8 mouse cellular contexts compared by ENCODE assay signal in genomic region chr17:25184129-25184691, GRCm38 (mm10). TPM values are rescaled to one million over a fixed set of nuclear protein-coding genes. Genes with fewer than 3 reads are reported as not detected.
DNase-seq lines count a peak whose midpoint lies in the region; ATAC-seq and TF ChIP-seq lines count a peak whose summit lies in the region.

Gene BC003965, plus strand, starts transcription at chr17:25184554.

- ATAC-seq in forebrain, postnatal 0 days: peak; percentile 93
- ATAC-seq in lung, embryonic 15.5 days (ENCODE audit: borderline replicate concordance, extremely low read depth, low FRiP score, low TSS enrichment): peak; percentile 82

- no peaks in the 10 kb centered on the region for H3K9me3 ChIP-seq in MEL (replicated peaks; ENCODE audit: insufficient read depth, low read length)
- H3K9me3 ChIP-seq in forebrain, postnatal 0 days (ENCODE audit: low read length): no peaks in the 10 kb centered on the region
- no peaks in the 10 kb centered on the region for H3K9me3 ChIP-seq in lung, embryonic 15.5 days

- H3K27me3 ChIP-seq in MEL (ENCODE audit: control insufficient read depth in 1 of 2, insufficient read depth in 2 of 2, low read length in 2 of 2): peaks cover 0 to 1% of the 10 kb centered on the region in 2 experiments; a peak in 1 of 4 replicates
- no peaks in the 10 kb centered on the region for H3K27me3 ChIP-seq in cerebellum, adult 2 months (ENCODE audit: control insufficient read depth, insufficient read depth, low read length)
- no peaks in the 10 kb centered on the region for H3K27me3 ChIP-seq in forebrain, postnatal 0 days (ENCODE audit: insufficient read depth, low read length)
- H3K27me3 ChIP-seq in lung, embryonic 15.5 days: no peaks in the 10 kb centered on the region

- under 1% methylated on average over 50 of the region's 50 CpGs for WGBS in cerebellum, adult 2 months
- WGBS in forebrain, postnatal 0 days: under 1% methylated on average over 50 of the region's 50 CpGs
- under 1% methylated on average over 50 of the region's 50 CpGs for WGBS in lung, embryonic 15.5 days

- H3K9ac ChIP-seq in MEL (ENCODE audit: control insufficient read depth, low read depth, low read length, poor library complexity, severe bottlenecking): peak within 1 kb of the TSS; percentile 96
- H3K9ac ChIP-seq in forebrain, postnatal 0 days: peak within 1 kb of the TSS; percentile 85
- peak within 1 kb of the TSS; percentile 75 for H3K9ac ChIP-seq in lung, embryonic 15.5 days

- peak in 1 of 2 experiments; percentile 71; a peak in 2 of 4 replicates for TF ChIP-seq EP300 in MEL (IDR thresholded peaks at IDR 0.05; ENCODE audit: low read depth in 1 of 2, low read length in 2 of 2)

- peaks cover 0 to 11% of the 10 kb centered on the region in 2 experiments; a peak in 2 of 4 replicates for H3K36me3 ChIP-seq in MEL (ENCODE audit: control insufficient read depth in 1 of 2, insufficient read depth in 2 of 2, low read length in 2 of 2)
- no peaks in the 10 kb centered on the region for H3K36me3 ChIP-seq in forebrain, postnatal 0 days (ENCODE audit: insufficient read depth)
- H3K36me3 ChIP-seq in lung, embryonic 15.5 days: no peaks in the 10 kb centered on the region

- H3K79me2 ChIP-seq in MEL (ENCODE audit: control insufficient read depth, insufficient read depth, low read length, poor library complexity): peaks cover 34% of the 10 kb centered on the region

- no peak for TF ChIP-seq RAD21 in MEL (IDR thresholded peaks at IDR 0.05; ENCODE audit: low read depth, low read length)

- no peak for TF ChIP-seq CTCF in MEL (IDR thresholded peaks at IDR 0.05 in 2 of 3, conservative IDR thresholded peaks at IDR 0.05 in 1 of 3; ENCODE audit: control insufficient read depth in 1 of 3, insufficient read depth in 1 of 3, low read depth in 2 of 3, low read length in 3 of 3, poor library complexity in 1 of 3, severe bottlenecking in 1 of 3)
- no peak for TF ChIP-seq CTCF in cerebellum, adult 2 months (IDR thresholded peaks at IDR 0.05; ENCODE audit: borderline replicate concordance, insufficient read depth, low read depth, low read length)
- no peak for TF ChIP-seq CTCF in forebrain, postnatal 0 days (IDR thresholded peaks at IDR 0.05; ENCODE audit: low read depth)

- H3K4me3 ChIP-seq in MEL (ENCODE audit: control insufficient read depth in 1 of 2, insufficient read depth in 1 of 2, low read depth in 2 of 2, low read length in 2 of 2): peak within 1 kb of the TSS; percentile 84 to 87
- H3K4me3 ChIP-seq in cerebellum, adult 2 months (replicated peaks; ENCODE audit: insufficient read depth, low read depth, low read length): peak within 1 kb of the TSS; percentile 81
- H3K4me3 ChIP-seq in forebrain, postnatal 0 days (ENCODE audit: low read depth, low read length): peak within 1 kb of the TSS; percentile 85
- H3K4me3 ChIP-seq in lung, embryonic 15.5 days: peak within 1 kb of the TSS; percentile 69

- peak within 1 kb of the TSS; percentile 91 for H3K4me2 ChIP-seq in forebrain, postnatal 0 days (ENCODE audit: low read depth)
- H3K4me2 ChIP-seq in lung, embryonic 15.5 days: peak within 1 kb of the TSS; percentile 84

- TF ChIP-seq POLR2A in MEL (IDR thresholded peaks at IDR 0.05; ENCODE audit: control insufficient read depth in 1 of 2, insufficient read depth in 1 of 2, low read depth in 1 of 2, low read length in 2 of 2, poor library complexity in 1 of 2): peak; percentile 84 to 99
- TF ChIP-seq POLR2A in cerebellum, adult 2 months (IDR thresholded peaks at IDR 0.05; ENCODE audit: borderline replicate concordance, insufficient read depth, low read length): peak; percentile 98

- peaks cover 4 to 15% of the 10 kb centered on the region in 2 experiments for H3K4me1 ChIP-seq in MEL (ENCODE audit: control insufficient read depth in 1 of 2, insufficient read depth in 2 of 2, low read length in 2 of 2)
- peaks cover 9% of the 10 kb centered on the region; the same call in 1 of the 2 replicates for H3K4me1 ChIP-seq in cerebellum, adult 2 months (ENCODE audit: control insufficient read depth, insufficient read depth, low read length)
- H3K4me1 ChIP-seq in forebrain, postnatal 0 days (ENCODE audit: insufficient read depth): peaks cover 4% of the 10 kb centered on the region
- peaks cover 22% of the 10 kb centered on the region for H3K4me1 ChIP-seq in lung, embryonic 15.5 days

- H3K27ac ChIP-seq in MEL (ENCODE audit: control insufficient read depth, low read depth, low read length): peak within 1 kb of the TSS; percentile 96
- peak within 1 kb of the TSS; percentile 73 for H3K27ac ChIP-seq in cerebellum, adult 2 months (ENCODE audit: insufficient read depth, low read length)
- H3K27ac ChIP-seq in forebrain, postnatal 0 days (ENCODE audit: low read depth, low read length): peak within 1 kb of the TSS; percentile 95
- H3K27ac ChIP-seq in lung, embryonic 15.5 days: peak within 1 kb of the TSS; percentile 92

- peak; percentile 99 for DNase-seq in MEL (ENCODE audit: low read depth, low spot score)
- peak; percentile 98 to 99 for DNase-seq in cerebellum, adult 2 months
- DNase-seq in forebrain, postnatal 0 days: peak; percentile 99
- peak; percentile 97 for DNase-seq in heart, postnatal 4 days
- DNase-seq in layer of hippocampus, adult 8-10 months (ENCODE audit: low spot score in 2 of 2): peak; percentile 97 to 98
- DNase-seq in ovary, adult 18-20 months (ENCODE audit: low spot score): peak; percentile 93
- peak; percentile 99 for DNase-seq in thymus, postnatal 0 days (ENCODE audit: low spot score)

TF ChIP-seq in MEL, 35 proteins besides CTCF, POLR2A, EP300 and RAD21 (continues in another document):
- TF ChIP-seq BHLHE40 (IDR thresholded peaks at IDR 0.05; ENCODE audit: borderline replicate concordance, low read depth, low read length): peak; percentile 84; the same call in 1 of the 2 replicates
- TF ChIP-seq MYC (IDR thresholded peaks at IDR 0.05; ENCODE audit: low read depth, low read length): peak; percentile 100
- peak; percentile 95 for TF ChIP-seq ELF1 (IDR thresholded peaks at IDR 0.05; ENCODE audit: low read depth, low read length)
- TF ChIP-seq JUND (IDR thresholded peaks at IDR 0.05; ENCODE audit: low read depth, low read length): no peak; the same call in 1 of the 2 replicates
- TF ChIP-seq POLR2AphosphoS5 (IDR thresholded peaks at IDR 0.05; ENCODE audit: borderline replicate concordance, low read depth, low read length): no peak
- no peak for TF ChIP-seq MEF2A (IDR thresholded peaks at IDR 0.05; ENCODE audit: extremely low read depth, insufficient replicate concordance, low read depth, low read length, poor library complexity, severe bottlenecking)
- 0 out of 2 replicates have a peak, but pooled peaks have one; percentile 26 for TF ChIP-seq NRF1 (IDR thresholded peaks at IDR 0.05; ENCODE audit: insufficient read depth, low read depth, low read length, poor library complexity, severe bottlenecking)
- peak; percentile 55 for TF ChIP-seq ZC3H11A (IDR thresholded peaks at IDR 0.05; ENCODE audit: low read depth, low read length)
- TF ChIP-seq SIN3A (IDR thresholded peaks at IDR 0.05; ENCODE audit: low read length): peak; percentile 100
- peak; percentile 59; the same call in 1 of the 2 replicates for TF ChIP-seq USF1 (IDR thresholded peaks at IDR 0.05; ENCODE audit: low read depth, low read length)
- no peak; the same call in 1 of the 2 replicates for TF ChIP-seq RCOR1 (IDR thresholded peaks at IDR 0.05; ENCODE audit: low read depth, low read length)
- TF ChIP-seq ZNF384 (IDR thresholded peaks at IDR 0.05; ENCODE audit: low read depth, low read length): no peak
- TF ChIP-seq SMC3 (IDR thresholded peaks at IDR 0.05; ENCODE audit: low read depth, low read length): no peak; the same call in 1 of the 2 replicates
- TF ChIP-seq POLR2AphosphoS2 (IDR thresholded peaks at IDR 0.05; ENCODE audit: low read length): peak; percentile 98
- TF ChIP-seq MAFK (IDR thresholded peaks at IDR 0.05; ENCODE audit: borderline replicate concordance, low read depth, low read length): no peak
- TF ChIP-seq MAX (IDR thresholded peaks at IDR 0.05; ENCODE audit: low read length): peak; percentile 97
- no peak for TF ChIP-seq ZKSCAN1 (IDR thresholded peaks at IDR 0.05; ENCODE audit: low read depth, low read length)
- TF ChIP-seq MAZ (IDR thresholded peaks at IDR 0.05; ENCODE audit: low read depth, low read length): no peak
- TF ChIP-seq MYB (IDR thresholded peaks at IDR 0.05; ENCODE audit: low read depth, low read length): no peak; the same call in 1 of the 2 replicates
- TF ChIP-seq CHD2 (IDR thresholded peaks at IDR 0.05; ENCODE audit: low read length): no peak
- TF ChIP-seq TAL1 (IDR thresholded peaks at IDR 0.05; ENCODE audit: low read length): no peak
- TF ChIP-seq HCFC1 (IDR thresholded peaks at IDR 0.05; ENCODE audit: low read depth, low read length): peak; percentile 98
- TF ChIP-seq TCF12 (IDR thresholded peaks at IDR 0.05; ENCODE audit: low read depth, low read length): peak; percentile 77
- TF ChIP-seq CHD1 (IDR thresholded peaks at IDR 0.05; ENCODE audit: low read depth, low read length): no peak
- peak; percentile 63; the same call in 1 of the 2 replicates for TF ChIP-seq GABPA (IDR thresholded peaks at IDR 0.05; ENCODE audit: low read depth, low read length)
- TF ChIP-seq E2F4 (IDR thresholded peaks at IDR 0.05; ENCODE audit: borderline replicate concordance, low read depth, low read length): peak; percentile 90
- TF ChIP-seq USF2 (IDR thresholded peaks at IDR 0.05; ENCODE audit: borderline replicate concordance in 1 of 2, insufficient read depth in 1 of 2, low read depth in 1 of 2, low read length in 2 of 2): no peak
- TF ChIP-seq NELFE (IDR thresholded peaks at IDR 0.05; ENCODE audit: low read depth, low read length): peak; percentile 99
- peak; percentile 93 for TF ChIP-seq ZMIZ1 (IDR thresholded peaks at IDR 0.05; ENCODE audit: low read depth, low read length)
- TF ChIP-seq GATA1 (IDR thresholded peaks at IDR 0.05; ENCODE audit: low read depth, low read length): peak; percentile 91

RNA-seq across cellular contexts. Expression of gene BC003965, which starts in this region (rescaled TPM):
- 19.8 and 22.0 TPM in 2 replicates for total RNA-seq in MEL (2012; rRNA removed)
- polyA plus RNA-seq in MEL (2012; ENCODE audit: insufficient read depth in 1 of 2, insufficient read length in 2 of 2, low read depth in 1 of 2, low replicate concordance in 2 of 2, missing spikeins in 1 of 2): 10 to 100 TPM in 1 of 2 experiments, not detected in 1; 29.2 TPM
- 23.4 and 25.2 TPM in 2 replicates for polyA plus RNA-seq in cerebellum, adult 2 months (2012; rRNA removed)
- 23.7 and 24.2 TPM in 2 replicates for total RNA-seq in forebrain, postnatal 0 days (2014; rRNA removed)
- 30.8 and 32.8 TPM in 2 replicates for polyA plus RNA-seq in forebrain, postnatal 0 days (2015; fragmentation: Nextera tagmentation; extraction: Ambion mirVana)
- total RNA-seq in heart, postnatal 4 days (2021): 10 to 100 TPM; 14.4 to 17.5 TPM
- total RNA-seq in layer of hippocampus, adult 8-10 months (2022): 10 to 100 TPM; 19.7 to 21.1 (median 20.8) TPM
- 32.1 and 33.0 TPM in 2 replicates for polyA plus RNA-seq in lung, embryonic 15.5 days (2015; fragmentation: Nextera tagmentation; extraction: Ambion mirVana)
- 34.4 and 34.5 TPM in 2 replicates for polyA plus RNA-seq in thymus, postnatal 0 days (2015; fragmentation: Nextera tagmentation; extraction: Ambion mirVana)

Comparison
In these comparisons a context has a peak if more than half of its experiments do, and no peak if none do; other contexts are left out.
1. Peak in every context shown above with its lines: DNase-seq, ATAC-seq, H3K4me3 ChIP-seq and H3K27ac ChIP-seq.